Mouse (Mus musculus): ENCODE data around the gene Hoxa4. TPM values are rescaled to one million over a fixed set of nuclear protein-coding genes. Genes with fewer than 3 reads are reported as not detected.

Gene Hoxa4
- polyA plus RNA-seq, 1 experiment from 2014 or later, result 0.35 TPM

- Histone ChIP-seq H3K27me3 (peaks cover 6% of the 10 kb centered on the region), H3K4me2 (peak overlapping the region; percentile 96), H3K9me3 (no peaks in the 10 kb centered on the region), H3K4me3 (replicated peaks) (peak overlapping the region; percentile 89), H3K27ac (no peak overlapping the region), H3K36me3 (no peaks in the 10 kb centered on the region), H3K4me1 (replicated peaks) (peaks cover 65% of the 10 kb centered on the region), H3K9ac (replicated peaks) (0 out of 2 replicates have a peak overlapping the region, but pooled peaks have one; percentile 14)
- no peak for ATAC-seq (ENCODE audit: insufficient number of reproducible peaks, insufficient read depth, low FRiP score, low TSS enrichment, low read depth)
- WGBS, result 33% methylated on average over 3 of the region's 3 CpGs
Observed at GRCm38 (mm10) chr6:52215070-52215469, 23.5 kb upstream of the Hoxa4 start.

GRCm38 (mm10) chr6:52214271-52214670 lies 22.7 kb upstream of the Hoxa4 start:
- H3K9ac ChIP-seq (replicated peaks), result no peak overlapping the region; the same call in 1 of the 2 replicates
- H3K4me1 ChIP-seq (replicated peaks), result peaks cover 66% of the 10 kb centered on the region
- peak overlapping the region; percentile 96 for H3K4me2 ChIP-seq

GRCm38 (mm10) chr6:52213119-52213986 lies 21.8 kb upstream of the Hoxa4 start, which contains the start of the genes Hoxa3 and Gm28308:
Gene Hoxa3, minus strand, starts transcription at chr6:52213336.
Gene Gm28308, minus strand, starts transcription at chr6:52213339.
- ATAC-seq (ENCODE audit: insufficient number of reproducible peaks, insufficient read depth, low FRiP score, low TSS enrichment, low read depth), result no peak
- Histone ChIP-seq H3K9me3 (no peaks in the 10 kb centered on the region), H3K4me3 (replicated peaks) (peak within 1 kb of the TSS; percentile 79), H3K4me2 (peak within 1 kb of the TSS; percentile 96), H3K9ac (replicated peaks) (peak within 1 kb of the TSS; percentile 94), H3K27me3 (peaks cover 16% of the 10 kb centered on the region), H3K36me3 (no peaks in the 10 kb centered on the region), H3K4me1 (replicated peaks) (peaks cover 66% of the 10 kb centered on the region), H3K27ac (peak within 1 kb of the TSS; percentile 98)
- 2% methylated on average over 38 of the region's 38 CpGs for WGBS

More at GRCm38 (mm10) chr6:52214271-52214670, 22.7 kb upstream of the Hoxa4 start:
- ATAC-seq (ENCODE audit: insufficient number of reproducible peaks, insufficient read depth, low FRiP score, low TSS enrichment, low read depth), result no peak
- Histone ChIP-seq H3K36me3 (no peaks in the 10 kb centered on the region), H3K27ac (no peak overlapping the region), H3K9me3 (no peaks in the 10 kb centered on the region), H3K4me3 (replicated peaks) (0 out of 2 replicates have a peak overlapping the region, but pooled peaks have one; percentile 79), H3K27me3 (peaks cover 13% of the 10 kb centered on the region)
- 26% methylated on average over 5 of the region's 5 CpGs for WGBS

GRCm38 (mm10) chr6:52212556-52213118 lies 21.1 kb upstream of the Hoxa4 start:
- H3K9ac ChIP-seq (replicated peaks), result peak overlapping the region; percentile 94
- ATAC-seq (ENCODE audit: insufficient number of reproducible peaks, insufficient read depth, low FRiP score, low TSS enrichment, low read depth), result no peak
- H3K27me3 ChIP-seq, result peaks cover 16% of the 10 kb centered on the region
- H3K36me3 ChIP-seq, result no peaks in the 10 kb centered on the region
- peak overlapping the region; percentile 79 for H3K4me3 ChIP-seq (replicated peaks)
- under 1% methylated on average over 22 of the region's 22 CpGs for WGBS
- H3K9me3 ChIP-seq, result no peaks in the 10 kb centered on the region
- H3K27ac ChIP-seq, result peak overlapping the region; percentile 98
- peaks cover 66% of the 10 kb centered on the region for H3K4me1 ChIP-seq (replicated peaks)
- H3K4me2 ChIP-seq, result peak overlapping the region; percentile 96

- Histone ChIP-seq H3K9me3 (no peaks in the 10 kb centered on the region), H3K27me3 (peaks cover 23% of the 10 kb centered on the region), H3K4me2 (peak overlapping the region; percentile 96), H3K27ac (peak overlapping the region; percentile 98), H3K4me3 (replicated peaks) (peak overlapping the region; percentile 79), H3K9ac (replicated peaks) (peak overlapping the region; percentile 94), H3K4me1 (replicated peaks) (peaks cover 70% of the 10 kb centered on the region), H3K36me3 (no peaks in the 10 kb centered on the region)
- no peak for ATAC-seq (ENCODE audit: insufficient number of reproducible peaks, insufficient read depth, low FRiP score, low TSS enrichment, low read depth)
- WGBS, result 0% methylated on average over 13 of the region's 13 CpGs
Observed at GRCm38 (mm10) chr6:52211961-52212360, 20.4 kb upstream of the Hoxa4 start.

GRCm38 (mm10) chr6:52211170-52211935 lies 19.8 kb upstream of the Hoxa4 start:
- peaks cover 74% of the 10 kb centered on the region for H3K4me1 ChIP-seq (replicated peaks)
- peak; percentile 16; the same call in 1 of the 2 replicates for ATAC-seq (ENCODE audit: insufficient number of reproducible peaks, insufficient read depth, low FRiP score, low TSS enrichment, low read depth)
- peak overlapping the region; percentile 94 for H3K9ac ChIP-seq (replicated peaks)
- H3K4me2 ChIP-seq, result peak overlapping the region; percentile 96
- WGBS, result under 1% methylated on average over 37 of the region's 37 CpGs
- H3K4me3 ChIP-seq (replicated peaks), result peak overlapping the region; percentile 79
- peak overlapping the region; percentile 98 for H3K27ac ChIP-seq
- H3K27me3 ChIP-seq, result peaks cover 26% of the 10 kb centered on the region
- no peaks in the 10 kb centered on the region for H3K9me3 ChIP-seq
- H3K36me3 ChIP-seq, result peaks cover under 1% of the 10 kb centered on the region; the same call in 1 of the 2 replicates

GRCm38 (mm10) chr6:52209685-52210046 lies 18.1 kb upstream of the Hoxa4 start:
- WGBS, result 5% methylated on average over 12 of the region's 12 CpGs
- peaks cover 17% of the 10 kb centered on the region for H3K36me3 ChIP-seq
- H3K4me3 ChIP-seq (replicated peaks), result peak overlapping the region; percentile 79
- peak overlapping the region; percentile 69 for H3K27ac ChIP-seq
- peak overlapping the region; percentile 96 for H3K4me2 ChIP-seq
- no peak for ATAC-seq (ENCODE audit: insufficient number of reproducible peaks, insufficient read depth, low FRiP score, low TSS enrichment, low read depth)
- H3K27me3 ChIP-seq, result peaks cover 28% of the 10 kb centered on the region; the same call in 1 of the 2 replicates
- no peaks in the 10 kb centered on the region for H3K9me3 ChIP-seq
- peak overlapping the region; percentile 72 for H3K9ac ChIP-seq (replicated peaks)
- peaks cover 74% of the 10 kb centered on the region for H3K4me1 ChIP-seq (replicated peaks)

GRCm38 (mm10) chr6:52208868-52209684 lies 17.5 kb upstream of the Hoxa4 start:
- H3K4me1 ChIP-seq (replicated peaks), result peaks cover 74% of the 10 kb centered on the region
- peak overlapping the region; percentile 79 for H3K4me3 ChIP-seq (replicated peaks)
- H3K27me3 ChIP-seq, result peaks cover 28% of the 10 kb centered on the region; the same call in 1 of the 2 replicates
- peak overlapping the region; percentile 96 for H3K4me2 ChIP-seq
- H3K27ac ChIP-seq, result peak overlapping the region; percentile 69
- H3K9ac ChIP-seq (replicated peaks), result peak overlapping the region; percentile 72
- ATAC-seq (ENCODE audit: insufficient number of reproducible peaks, insufficient read depth, low FRiP score, low TSS enrichment, low read depth), result no peak
- no peaks in the 10 kb centered on the region for H3K9me3 ChIP-seq
- WGBS, result 4% methylated on average over 18 of the region's 18 CpGs
- peaks cover 17% of the 10 kb centered on the region for H3K36me3 ChIP-seq

GRCm38 (mm10) chr6:52208072-52208867 lies 16.7 kb upstream of the Hoxa4 start, which contains the start of gene Hoxa6:
Gene Hoxa6, minus strand, starts transcription at chr6:52208722.
- Histone ChIP-seq H3K27me3 (peaks cover 33% of the 10 kb centered on the region; the same call in 1 of the 2 replicates), H3K9ac (replicated peaks) (peak within 1 kb of the TSS; percentile 72), H3K4me2 (peak within 1 kb of the TSS; percentile 96), H3K9me3 (no peaks in the 10 kb centered on the region), H3K4me3 (replicated peaks) (peak within 1 kb of the TSS; percentile 79), H3K4me1 (replicated peaks) (peaks cover 80% of the 10 kb centered on the region), H3K36me3 (peaks cover 25% of the 10 kb centered on the region), H3K27ac (peak within 1 kb of the TSS; percentile 69)
- under 1% methylated on average over 45 of the region's 47 CpGs for WGBS
- no peak for ATAC-seq (ENCODE audit: insufficient number of reproducible peaks, insufficient read depth, low FRiP score, low TSS enrichment, low read depth)
